Mouse (Mus musculus) cortical plate, adult 2 months (tissue): ENCODE measurements around the gene Kcnab1. TPM values are rescaled to one million over a fixed set of nuclear protein-coding genes. Genes with fewer than 3 reads are reported as not detected.
"Not testable (repeated sequence)": the region's sequence is repeated elsewhere in the genome, so short reads cannot be mapped to it uniquely, and the experiment has no call there.

Experiments used
- H3K27ac ChIP-seq: fragments of 200-500 bp; 2 replicates; pipeline ENCODE4 v1.5.1; 2012; ENCODE audit warnings: low read length, control low read depth, inconsistent platforms; ENCODE audit not compliant: insufficient read depth
- H3K4me1 ChIP-seq: fragments of 200-500 bp; 2 replicates; pipeline ENCODE4 v1.6.1; 2011; ENCODE audit warnings: low read length; ENCODE audit not compliant: control insufficient read depth, insufficient read depth
- H3K4me3 ChIP-seq: fragments of 200-500 bp; 2 replicates; pipeline ENCODE4 v1.5.1; 2011; ENCODE audit warnings: mild to moderate bottlenecking, low read length, control low read depth; ENCODE audit not compliant: insufficient read depth
- CTCF ChIP-seq: fragments of 200-500 bp; IDR thresholded peaks from 2 replicates; pipeline ENCODE4 v1.5.1; 2011; ENCODE audit warnings: mild to moderate bottlenecking, control low read depth, low read length; ENCODE audit not compliant: insufficient read depth; ENCODE audit errors: extremely low read depth
- POLR2A ChIP-seq: fragments of 200-500 bp; IDR thresholded peaks from 2 replicates; pipeline ENCODE4 v1.6.1; 2011; ENCODE audit warnings: mild to moderate bottlenecking, low read length, control low read depth; ENCODE audit not compliant: insufficient read depth; ENCODE audit errors: extremely low read depth
- polyA plus RNA-seq: library from polyadenylated mRNA; depleted of rRNA; stranded (reverse); fragments of >200 nt; gene quantifications from 2 replicates; pipeline ENCODE4 v1.2.3, GENCODE M21; 2012

Gene Kcnab1
- polyA plus RNA-seq, 1 experiment = 50.9 TPM

GRCm38 (mm10) chr3:65379884-65380539 is 270.8 kb downstream of the Kcnab1 start:
- Histone ChIP-seq H3K4me3 (no peak overlapping the region), H3K27ac (no peak overlapping the region), H3K4me1 (no peaks in the 10 kb centered on the region; the same call in 1 of the 2 replicates)
- TF ChIP-seq CTCF (peak; percentile 72), POLR2A (no peak)

- H3K27ac ChIP-seq = no peak overlapping the region
- H3K4me3 ChIP-seq = no peak overlapping the region
- TF ChIP-seq POLR2A = no peak
- no peak for TF ChIP-seq CTCF
- H3K4me1 ChIP-seq = no peaks in the 10 kb centered on the region; the same call in 1 of the 2 replicates
Observed at GRCm38 (mm10) chr3:65381094-65381493, 271.9 kb downstream of the Kcnab1 start.

- H3K4me1 ChIP-seq = no peaks in the 10 kb centered on the region; the same call in 1 of the 2 replicates
- TF ChIP-seq CTCF (no peak), POLR2A (no peak)
- H3K27ac ChIP-seq = no peak overlapping the region; the same call in 1 of the 2 replicates
- no peak overlapping the region for H3K4me3 ChIP-seq
Observed at GRCm38 (mm10) chr3:65384431-65384830, 275.2 kb downstream of the Kcnab1 start.

- no peak overlapping the region for H3K4me3 ChIP-seq
- H3K27ac ChIP-seq = no peak overlapping the region
- no peaks in the 10 kb centered on the region for H3K4me1 ChIP-seq
- no peak for TF ChIP-seq CTCF
- TF ChIP-seq POLR2A = no peak
Observed at GRCm38 (mm10) chr3:65385771-65386170, 276.6 kb downstream of the Kcnab1 start.

GRCm38 (mm10) chr3:65391222-65391783 is 282.1 kb downstream of the Kcnab1 start:
- peaks cover 3% of the 10 kb centered on the region; the same call in 1 of the 2 replicates for H3K4me1 ChIP-seq
- H3K27ac ChIP-seq = no peak overlapping the region
- no peak for TF ChIP-seq CTCF
- TF ChIP-seq POLR2A = no peak
- peak overlapping the region; percentile 93 for H3K4me3 ChIP-seq

GRCm38 (mm10) chr3:65391784-65392420 is 282.7 kb downstream of the Kcnab1 start:
- peaks cover 3% of the 10 kb centered on the region; the same call in 1 of the 2 replicates for H3K4me1 ChIP-seq
- TF ChIP-seq POLR2A (no peak), CTCF (no peak)

GRCm38 (mm10) chr3:65392421-65392817 is 283.2 kb downstream of the Kcnab1 start, which contains the start of gene Ssr3:
Gene Ssr3 (minus strand): TSS chr3:65392623.
- peak within 1 kb of the TSS; percentile 93 for H3K4me3 ChIP-seq
- peaks cover 3% of the 10 kb centered on the region; the same call in 1 of the 2 replicates for H3K4me1 ChIP-seq
- H3K27ac ChIP-seq = no peak within 1 kb of the TSS; the same call in 1 of the 2 replicates
- TF ChIP-seq CTCF (no peak), POLR2A (peak; percentile 83)

More at GRCm38 (mm10) chr3:65391784-65392420, 282.7 kb downstream of the Kcnab1 start:
- no peak overlapping the region; the same call in 1 of the 2 replicates for H3K27ac ChIP-seq
- H3K4me3 ChIP-seq = peak overlapping the region; percentile 93

- not testable (repeated sequence) for H3K4me3 ChIP-seq, H3K27ac ChIP-seq, H3K4me1 ChIP-seq
Observed at GRCm38 (mm10) chr3:65395111-65395510, 285.9 kb downstream of the Kcnab1 start.

GRCm38 (mm10) chr3:65396835-65397504 is 287.8 kb downstream of the Kcnab1 start:
- TF ChIP-seq POLR2A (no peak), CTCF (no peak)
- Histone ChIP-seq H3K4me1 (no peaks in the 10 kb centered on the region), H3K27ac (no peak overlapping the region), H3K4me3 (no peak overlapping the region)

- no peaks in the 10 kb centered on the region for H3K4me1 ChIP-seq
- H3K27ac ChIP-seq = no peak overlapping the region
- TF ChIP-seq CTCF (no peak), POLR2A (no peak)
- no peak overlapping the region for H3K4me3 ChIP-seq
Observed at GRCm38 (mm10) chr3:65397566-65397965, 288.4 kb downstream of the Kcnab1 start.
